Mouse (Mus musculus) ZHBTc4 (cell line): ENCODE data around the gene Slc7a7.
A peak's percentile ranks its signal among the peaks of the same experiment; 100 is the strongest.

ENCODE experiments used
- DNase-seq: peaks from one replicate; pipeline ENCODE4 v3.0.0-alpha.2; 2011; ENCODE audit warnings: low read depth, low spot score

Gene Slc7a7

GRCm38 (mm10) chr14:54328548-54328947 is 89.0 kb downstream of the Slc7a7 start:
- no peak for DNase-seq

DNA sequence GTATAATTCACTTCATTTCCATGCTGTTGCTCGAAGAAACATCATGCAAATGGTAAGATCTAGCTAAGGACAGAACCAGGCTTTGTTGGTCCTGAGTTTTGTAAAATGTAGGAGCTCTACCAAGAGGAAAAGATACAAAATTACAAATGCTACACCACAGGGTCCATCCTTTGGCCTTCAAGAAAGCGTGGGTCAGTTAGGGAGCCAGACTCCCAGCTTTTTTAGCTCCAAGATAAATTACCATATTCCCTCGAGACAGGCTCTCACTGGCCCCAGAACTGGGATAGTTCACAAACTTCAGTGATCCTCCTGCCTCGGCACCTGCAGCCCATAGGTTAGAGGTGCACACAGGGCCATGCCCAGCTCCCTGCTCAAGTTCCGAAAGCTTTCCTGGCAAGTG is 93.1 kb downstream of the Slc7a7 start:
- no peak for DNase-seq

DNA sequence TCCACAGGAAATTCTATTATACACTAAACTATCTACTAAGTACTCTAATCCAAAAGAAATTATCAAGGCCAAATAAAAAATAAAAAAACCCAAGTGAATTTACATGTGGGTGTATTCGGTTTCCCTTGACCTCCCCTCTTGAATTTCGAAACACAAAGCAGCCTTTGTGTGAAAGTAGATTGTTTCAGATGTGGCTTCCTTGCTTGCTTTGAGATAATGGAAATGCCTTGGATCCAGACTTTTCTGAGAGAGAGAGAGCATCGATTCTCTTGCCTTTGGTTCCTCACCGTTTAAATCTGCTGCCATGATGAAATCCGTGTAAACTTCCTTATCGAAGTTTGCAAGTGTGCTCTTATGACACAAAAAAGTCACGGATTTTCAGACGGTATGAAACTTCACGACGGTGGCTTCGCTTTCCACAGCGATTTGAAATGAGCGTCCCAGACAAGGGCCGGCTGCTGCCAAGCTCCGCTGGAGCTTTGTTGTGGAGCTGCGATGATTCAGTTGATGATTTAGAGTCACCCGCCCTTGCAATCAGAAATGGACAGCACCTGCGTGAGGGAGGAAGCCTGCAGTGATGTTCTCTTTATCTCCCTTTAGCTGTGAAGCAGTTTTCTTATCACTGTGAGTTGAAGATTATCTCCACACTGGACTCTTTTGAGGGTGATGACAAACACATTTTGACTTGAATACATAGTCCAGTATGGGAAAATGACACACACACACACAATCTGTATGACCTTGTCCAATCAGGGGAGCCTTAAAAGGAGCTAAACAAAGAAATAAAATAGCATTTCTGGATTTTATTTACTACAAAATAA is 95.8 kb downstream of the Slc7a7 start:
- DNase-seq = peak; percentile 47
